Mouse (Mus musculus) T-cell, adult 2 months (primary cell): ENCODE data around the gene Tepp.
A peak's percentile ranks its signal among the peaks of the same experiment; 100 is the strongest.

Experiments
- DNase-seq: peaks from one replicate; pipeline ENCODE4 v3.0.0; 2022; ENCODE audit warnings: low spot score

Tepp gene

GRCm38 (mm10) chr8:95310342-95310970 lies at the start of gene Tepp:
TSS of gene Tepp (plus strand) at chr8:95310566.
- DNase-seq: no peak

DNA sequence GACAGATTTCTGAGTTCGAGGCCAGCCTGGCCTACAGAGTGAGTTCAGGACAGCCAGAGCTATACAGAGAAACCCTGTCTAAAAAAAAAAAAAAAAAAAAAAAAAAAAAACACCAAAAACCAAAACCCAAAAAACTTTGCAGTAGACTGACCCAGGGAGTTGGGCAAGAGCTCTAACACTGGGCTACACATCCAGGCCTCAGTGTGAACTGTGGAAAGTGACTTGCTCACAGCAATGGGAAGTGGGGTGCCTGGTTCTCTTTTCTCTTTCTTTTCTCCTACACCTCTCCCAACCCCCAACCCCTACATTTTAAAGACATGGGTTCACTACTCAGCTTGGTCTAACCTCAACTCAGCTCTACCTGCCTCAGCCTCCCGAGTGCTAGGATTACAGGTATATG lies 48.2 kb upstream of the Tepp start:
- no peak for DNase-seq

DNA sequence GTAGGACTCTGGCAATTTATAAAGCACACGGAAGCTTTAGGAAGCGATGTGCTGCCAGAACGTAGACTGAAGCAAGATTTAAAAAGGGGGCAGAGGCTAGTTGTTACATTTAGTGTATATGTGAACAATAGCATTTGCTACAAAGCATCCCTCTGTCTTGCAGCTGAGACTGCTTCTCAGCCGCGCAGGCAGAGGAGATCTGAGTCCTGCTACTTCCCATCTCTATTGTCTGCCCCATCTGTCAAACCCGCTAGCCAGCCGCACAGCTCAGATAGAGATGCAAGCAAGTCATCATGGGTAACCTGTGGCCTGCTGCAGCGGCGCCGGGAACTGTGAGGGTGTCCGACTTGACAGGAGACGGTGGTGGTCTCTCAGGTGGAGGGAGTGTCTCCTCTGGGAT lies 39.9 kb upstream of the Tepp start:
- no peak for DNase-seq

- no peak for DNase-seq
Measured at GRCm38 (mm10) chr8:95271841-95272240, 38.5 kb upstream of the Tepp start.

GRCm38 (mm10) chr8:95272871-95273270 lies 37.5 kb upstream of the Tepp start:
- DNase-seq: no peak

DNA sequence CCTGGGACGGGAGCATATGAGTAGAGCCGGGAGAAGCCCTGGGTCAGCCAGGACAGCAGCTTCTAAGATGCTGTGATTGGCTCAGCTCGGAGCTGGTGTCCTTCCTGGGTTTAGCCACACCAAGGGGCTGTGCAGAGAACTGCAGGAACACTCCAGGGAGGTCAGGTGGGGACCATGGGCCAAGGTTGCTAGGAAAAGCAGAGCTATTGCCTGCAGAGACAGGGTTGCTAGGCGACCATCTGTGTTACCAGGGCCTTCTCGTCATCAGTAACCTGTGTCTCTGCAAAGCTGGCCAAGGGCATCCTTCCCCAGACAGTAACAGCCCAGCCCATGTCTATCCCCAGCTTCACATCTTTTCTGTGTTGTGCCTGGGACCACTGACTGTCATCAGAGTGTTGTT lies 28.9 kb upstream of the Tepp start:
- no peak for DNase-seq

DNA sequence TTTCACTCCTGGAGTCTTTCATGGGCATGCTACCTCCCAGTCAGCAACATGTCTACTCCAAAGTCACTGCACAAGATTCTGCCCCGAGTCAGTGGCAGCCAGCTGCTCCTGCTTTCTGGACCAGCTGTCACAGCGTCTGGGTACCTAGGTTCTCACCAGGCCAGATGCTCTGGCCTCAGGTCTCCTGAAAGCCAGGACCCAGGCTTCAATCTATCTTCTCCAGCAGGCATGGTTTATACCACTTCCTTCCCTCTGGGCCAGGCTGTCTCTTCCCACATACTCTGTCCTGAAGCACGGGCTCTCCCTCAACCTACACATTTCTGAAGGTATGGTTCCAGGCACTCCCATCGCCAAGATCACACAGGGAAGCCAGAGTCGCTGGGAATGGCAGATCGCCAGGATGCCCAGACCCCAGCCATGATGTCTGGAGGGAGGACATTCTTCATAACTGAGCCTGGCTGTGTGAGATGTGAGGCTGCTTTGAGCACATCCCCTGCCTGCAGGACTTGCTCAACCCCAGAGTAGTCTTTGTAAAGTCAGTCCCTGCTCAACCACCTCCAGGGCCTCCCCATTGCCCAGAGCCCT lies 21.2 kb upstream of the Tepp start:
- DNase-seq: no peak

DNA sequence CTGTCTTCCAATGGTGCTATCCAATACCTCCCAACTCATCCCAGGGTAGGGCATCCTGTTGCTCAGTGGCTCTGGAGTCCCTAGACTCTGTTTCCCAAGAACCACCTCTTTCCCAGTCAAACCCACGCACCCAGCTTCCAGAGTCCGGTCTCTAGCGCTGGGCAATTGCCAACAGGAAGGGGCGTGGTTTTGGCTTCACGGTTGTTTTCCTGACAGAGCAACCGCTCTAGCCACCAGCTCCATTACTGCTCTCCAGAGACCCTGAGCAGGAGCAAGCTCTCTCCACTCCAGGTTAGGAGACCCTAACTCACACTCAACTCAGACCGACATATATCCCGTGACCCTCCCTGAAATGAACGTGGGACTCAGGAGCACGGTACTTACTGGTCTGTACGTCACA lies 17.2 kb upstream of the Tepp start:
- DNase-seq: no peak

- DNase-seq: no peak
Measured at GRCm38 (mm10) chr8:95293891-95294290, 16.5 kb upstream of the Tepp start.

- DNase-seq: peak; percentile 28
Measured at GRCm38 (mm10) chr8:95302410-95302809, 8.0 kb upstream of the Tepp start.

DNA sequence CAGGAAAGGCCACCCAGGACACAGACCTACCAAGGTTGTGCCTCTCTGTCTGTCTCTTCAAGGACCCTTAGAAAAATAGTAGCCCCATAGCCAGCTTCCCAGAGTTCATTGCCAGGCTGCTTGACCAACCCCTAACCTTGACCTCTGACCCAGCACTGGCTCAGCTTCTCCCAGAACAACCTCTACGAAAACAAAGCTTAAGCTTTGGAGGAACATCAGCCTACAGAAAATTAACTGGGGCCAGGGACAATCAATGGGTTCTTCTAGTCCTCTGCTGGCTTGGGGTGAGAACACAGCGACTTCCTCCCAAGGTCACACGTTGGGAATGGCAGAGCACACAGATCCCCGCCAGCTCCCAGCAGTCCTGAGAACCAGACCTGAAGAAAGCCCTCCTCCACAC lies 4.8 kb upstream of the Tepp start:
- DNase-seq: no peak

DNA sequence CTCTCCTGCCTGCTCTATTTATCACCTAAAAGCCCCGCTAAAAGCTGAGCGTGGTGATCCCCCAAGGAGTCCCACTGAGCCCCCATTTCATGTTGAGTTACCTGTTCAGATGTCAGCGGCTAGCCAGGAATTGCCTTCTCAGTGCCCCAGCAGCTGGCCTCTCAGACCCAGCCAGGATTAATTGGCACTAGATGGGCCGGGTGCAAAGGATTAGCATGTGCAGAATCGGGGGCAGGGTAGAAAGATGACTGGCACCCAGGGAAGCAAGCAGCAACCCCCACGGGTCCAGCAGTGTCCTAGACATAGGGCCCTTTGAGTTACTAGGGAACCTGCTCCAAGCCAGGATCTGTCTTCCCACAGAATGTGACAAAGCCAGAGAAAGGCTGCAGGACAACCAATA lies 3.9 kb upstream of the Tepp start, which contains the start of gene Cngb1:
Gene Cngb1 (minus strand): TSS at position 155 of the 400 bp plus-strand sequence.
- no peak for DNase-seq

GRCm38 (mm10) chr8:95312836-95313235 lies 2.5 kb downstream of the Tepp start:
- DNase-seq: no peak

- DNase-seq: no peak
Measured at GRCm38 (mm10) chr8:95313857-95314256, 3.5 kb downstream of the Tepp start.

GRCm38 (mm10) chr8:95314707-95315106 lies 4.3 kb downstream of the Tepp start:
- no peak for DNase-seq

DNA sequence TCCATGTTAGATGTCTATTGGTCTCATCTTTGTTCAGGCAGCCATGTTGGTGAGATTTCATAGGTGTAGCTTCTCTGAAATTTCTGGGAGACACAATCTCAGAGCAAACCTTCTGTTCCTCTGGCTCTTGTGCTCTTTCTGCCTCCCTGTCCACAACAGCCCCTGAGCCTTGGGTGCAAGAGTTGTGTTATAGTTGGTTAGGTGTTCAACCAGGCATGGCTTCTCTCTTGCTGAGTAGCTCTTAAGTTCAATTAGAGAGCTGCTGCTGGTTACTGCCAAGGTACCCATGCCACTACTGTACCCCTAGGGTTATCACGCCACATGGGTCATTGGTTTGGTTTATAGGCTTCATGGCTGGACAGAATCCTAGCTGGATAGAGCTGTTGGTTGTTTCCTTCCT lies 5.0 kb downstream of the Tepp start:
- no peak for DNase-seq

GRCm38 (mm10) chr8:95320224-95321139 lies 10.1 kb downstream of the Tepp start:
- DNase-seq: peak; percentile 79

- no peak for DNase-seq
Measured at GRCm38 (mm10) chr8:95323201-95323600, 12.8 kb downstream of the Tepp start.

GRCm38 (mm10) chr8:95324646-95325045 lies 14.3 kb downstream of the Tepp start:
- no peak for DNase-seq

DNA sequence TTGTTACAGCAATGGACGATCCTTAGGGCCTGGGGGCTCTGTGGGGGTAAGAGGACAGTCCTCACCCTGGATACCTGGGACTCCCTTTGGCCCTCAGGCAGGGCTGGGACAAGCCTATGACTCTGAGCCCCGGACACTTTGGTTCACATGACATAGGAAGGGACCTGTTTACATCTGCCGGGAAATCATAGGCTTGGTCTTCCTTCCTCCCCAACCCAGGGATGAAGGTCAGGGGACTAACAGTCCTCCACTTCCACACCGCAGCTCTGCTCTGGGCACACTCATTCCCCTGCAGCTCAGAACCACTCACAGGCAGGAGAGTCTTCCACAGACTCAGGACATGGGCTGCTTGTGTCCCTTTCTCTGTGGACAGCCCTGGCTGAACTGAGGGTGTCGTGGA lies 16.5 kb downstream of the Tepp start:
- DNase-seq: no peak

DNA sequence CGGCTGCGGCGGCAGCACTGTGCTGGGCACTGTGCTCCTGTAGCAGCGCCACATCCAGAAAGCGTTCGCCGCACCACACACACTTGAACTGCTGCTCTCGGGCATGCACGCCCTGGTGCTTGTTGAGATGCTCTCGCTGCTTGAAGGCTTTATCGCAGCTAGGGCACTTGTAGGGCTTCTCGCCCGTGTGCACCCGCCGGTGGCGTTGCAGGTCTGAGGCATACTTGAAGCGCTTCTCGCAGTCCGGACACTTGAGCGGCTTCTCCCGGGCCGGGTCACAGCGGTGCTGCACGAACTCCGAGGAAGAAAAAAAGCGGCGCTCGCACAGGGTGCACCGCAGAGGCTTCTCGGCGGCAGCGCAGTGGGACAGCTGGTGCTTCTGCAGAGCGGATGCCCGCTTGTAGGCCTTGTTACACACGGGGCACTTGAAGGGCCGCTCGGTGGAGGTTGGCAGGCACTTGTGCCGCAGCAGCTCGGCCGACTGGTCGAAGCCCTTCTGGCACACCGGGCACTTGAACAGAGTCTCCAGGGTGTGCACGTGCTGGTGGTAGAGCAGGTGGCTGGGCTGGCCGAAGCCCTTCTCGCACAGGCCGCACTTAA lies 17.6 kb downstream of the Tepp start:
- DNase-seq: no peak

GRCm38 (mm10) chr8:95330367-95330766 lies 20.0 kb downstream of the Tepp start:
- no peak for DNase-seq
